Mouse (Mus musculus): ENCODE results near the gene Gm21954.

Gm21954 gene

GRCm38 (mm10) chr3:55447486-55448460, 24.2 kb downstream of the Gm21954 start:
- Histone ChIP-seq H3K36me3 (ENCODE audit: control insufficient read depth, insufficient read depth, low read length, poor library complexity, severe bottlenecking) (no peaks in the 10 kb centered on the region), H3K27me3 (ENCODE audit: control insufficient read depth, insufficient read depth, low read length, poor library complexity, severe bottlenecking) (no peaks in the 10 kb centered on the region)
- DNase-seq (ENCODE audit: low read depth, low spot score), result no peak

GRCm38 (mm10) chr3:55446681-55447080, 25.3 kb downstream of the Gm21954 start:
- DNase-seq (ENCODE audit: low read depth, low spot score), result no peak
- H3K36me3 ChIP-seq (ENCODE audit: control insufficient read depth, insufficient read depth, low read length, poor library complexity, severe bottlenecking), result no peaks in the 10 kb centered on the region
- H3K27me3 ChIP-seq (ENCODE audit: control insufficient read depth, insufficient read depth, low read length, poor library complexity, severe bottlenecking), result no peaks in the 10 kb centered on the region

GRCm38 (mm10) chr3:55443725-55444124, 28.3 kb downstream of the Gm21954 start:
- no peak for DNase-seq (ENCODE audit: low read depth, low spot score)
- H3K27me3 ChIP-seq (ENCODE audit: control insufficient read depth, insufficient read depth, low read length, poor library complexity, severe bottlenecking), result no peaks in the 10 kb centered on the region
- no peaks in the 10 kb centered on the region for H3K36me3 ChIP-seq (ENCODE audit: control insufficient read depth, insufficient read depth, low read length, poor library complexity, severe bottlenecking)

- Histone ChIP-seq H3K36me3 (ENCODE audit: control insufficient read depth, insufficient read depth, low read length, poor library complexity, severe bottlenecking) (no peaks in the 10 kb centered on the region), H3K27me3 (ENCODE audit: control insufficient read depth, insufficient read depth, low read length, poor library complexity, severe bottlenecking) (no peaks in the 10 kb centered on the region)
- no peak for DNase-seq (ENCODE audit: low read depth, low spot score)
These were observed 28.7 kb downstream of the Gm21954 start for GRCm38 (mm10) chr3:55443271-55443670.

- H3K36me3 ChIP-seq (ENCODE audit: control insufficient read depth, insufficient read depth, low read length, poor library complexity, severe bottlenecking), result no peaks in the 10 kb centered on the region
- no peaks in the 10 kb centered on the region for H3K27me3 ChIP-seq (ENCODE audit: control insufficient read depth, insufficient read depth, low read length, poor library complexity, severe bottlenecking)
- no peak for DNase-seq (ENCODE audit: low read depth, low spot score)
These were observed 29.9 kb downstream of the Gm21954 start for GRCm38 (mm10) chr3:55442012-55442645.

GRCm38 (mm10) chr3:55440342-55440741, 31.7 kb downstream of the Gm21954 start:
- no peak for DNase-seq (ENCODE audit: low read depth, low spot score)
- no peaks in the 10 kb centered on the region for H3K36me3 ChIP-seq (ENCODE audit: control insufficient read depth, insufficient read depth, low read length, poor library complexity, severe bottlenecking)
- no peaks in the 10 kb centered on the region for H3K27me3 ChIP-seq (ENCODE audit: control insufficient read depth, insufficient read depth, low read length, poor library complexity, severe bottlenecking)

- no peak for DNase-seq (ENCODE audit: low read depth, low spot score)
These were observed 33.1 kb downstream of the Gm21954 start for GRCm38 (mm10) chr3:55438824-55439446.

GRCm38 (mm10) chr3:55434276-55434675, 37.7 kb downstream of the Gm21954 start:
- DNase-seq (ENCODE audit: low read depth, low spot score), result no peak
- Histone ChIP-seq H3K27me3 (ENCODE audit: control insufficient read depth, insufficient read depth, low read length, poor library complexity, severe bottlenecking) (no peaks in the 10 kb centered on the region), H3K36me3 (ENCODE audit: control insufficient read depth, insufficient read depth, low read length, poor library complexity, severe bottlenecking) (no peaks in the 10 kb centered on the region)

More at GRCm38 (mm10) chr3:55438824-55439446, 33.1 kb downstream of the Gm21954 start:
- Histone ChIP-seq H3K27me3 (ENCODE audit: control insufficient read depth, insufficient read depth, low read length, poor library complexity, severe bottlenecking) (no peaks in the 10 kb centered on the region), H3K36me3 (ENCODE audit: control insufficient read depth, insufficient read depth, low read length, poor library complexity, severe bottlenecking) (no peaks in the 10 kb centered on the region)

- no peak for DNase-seq (ENCODE audit: low read depth, low spot score)
- H3K27me3 ChIP-seq (ENCODE audit: control insufficient read depth, insufficient read depth, low read length, poor library complexity, severe bottlenecking), result no peaks in the 10 kb centered on the region
- H3K36me3 ChIP-seq (ENCODE audit: control insufficient read depth, insufficient read depth, low read length, poor library complexity, severe bottlenecking), result no peaks in the 10 kb centered on the region
These were observed 40.8 kb downstream of the Gm21954 start for GRCm38 (mm10) chr3:55431223-55431622.

- Histone ChIP-seq H3K36me3 (ENCODE audit: control insufficient read depth, insufficient read depth, low read length, poor library complexity, severe bottlenecking) (no peaks in the 10 kb centered on the region), H3K27me3 (ENCODE audit: control insufficient read depth, insufficient read depth, low read length, poor library complexity, severe bottlenecking) (no peaks in the 10 kb centered on the region)
- DNase-seq (ENCODE audit: low read depth, low spot score), result no peak
These were observed 41.9 kb downstream of the Gm21954 start for GRCm38 (mm10) chr3:55430022-55430549.

GRCm38 (mm10) chr3:55423640-55424397, 48.2 kb downstream of the Gm21954 start:
- Histone ChIP-seq H3K27me3 (ENCODE audit: control insufficient read depth, insufficient read depth, low read length, poor library complexity, severe bottlenecking) (no peaks in the 10 kb centered on the region), H3K36me3 (ENCODE audit: control insufficient read depth, insufficient read depth, low read length, poor library complexity, severe bottlenecking) (no peaks in the 10 kb centered on the region)
- no peak for DNase-seq (ENCODE audit: low read depth, low spot score)

- H3K27me3 ChIP-seq (ENCODE audit: control insufficient read depth, insufficient read depth, low read length, poor library complexity, severe bottlenecking), result no peaks in the 10 kb centered on the region
- DNase-seq (ENCODE audit: low read depth, low spot score), result no peak
- H3K36me3 ChIP-seq (ENCODE audit: control insufficient read depth, insufficient read depth, low read length, poor library complexity, severe bottlenecking), result no peaks in the 10 kb centered on the region
These were observed 51.5 kb downstream of the Gm21954 start for GRCm38 (mm10) chr3:55420436-55421083.

- no peak for DNase-seq (ENCODE audit: low read depth, low spot score)
- Histone ChIP-seq H3K27me3 (ENCODE audit: control insufficient read depth, insufficient read depth, low read length, poor library complexity, severe bottlenecking) (no peaks in the 10 kb centered on the region), H3K36me3 (ENCODE audit: control insufficient read depth, insufficient read depth, low read length, poor library complexity, severe bottlenecking) (no peaks in the 10 kb centered on the region)
These were observed 52.7 kb downstream of the Gm21954 start for GRCm38 (mm10) chr3:55419334-55419733.

GRCm38 (mm10) chr3:55418845-55419244, 53.2 kb downstream of the Gm21954 start:
- H3K36me3 ChIP-seq (ENCODE audit: control insufficient read depth, insufficient read depth, low read length, poor library complexity, severe bottlenecking), result no peaks in the 10 kb centered on the region
- no peak for DNase-seq (ENCODE audit: low read depth, low spot score)

More at GRCm38 (mm10) chr3:55418845-55419244, 53.2 kb downstream of the Gm21954 start:
- no peaks in the 10 kb centered on the region for H3K27me3 ChIP-seq (ENCODE audit: control insufficient read depth, insufficient read depth, low read length, poor library complexity, severe bottlenecking)

Measured in splenic B cell, adult 2 months (primary cell).